Mouse (Mus musculus) heart, embryonic 10.5 days (tissue): Measurements from ENCODE around the gene Pls3. TPM values are rescaled to one million over a fixed set of nuclear protein-coding genes. Genes with fewer than 3 reads are reported as not detected.
A peak's percentile ranks its signal among the peaks of the same experiment; 100 is the strongest.
"Not testable (repeated sequence)": the region's sequence is repeated elsewhere in the genome, so short reads cannot be mapped to it uniquely, and the experiment has no call there.

Experiments used
- DNase-seq: peaks from one replicate; pipeline ENCODE4 v3.0.0-alpha.2; 2017; ENCODE audit warnings: low spot score
- H3K27ac ChIP-seq: fragments of 300-500 bp; sonication (generic); 2 replicates; pipeline ENCODE4 v1.5.1; 2016; ENCODE audit warnings: mild to moderate bottlenecking
- H3K27me3 ChIP-seq: fragments of 300-500 bp; sonication (generic); 2 replicates; pipeline ENCODE4 v1.6.1; 2016; ENCODE audit warnings: mild to moderate bottlenecking; ENCODE audit not compliant: poor library complexity, insufficient read depth, severe bottlenecking
- H3K36me3 ChIP-seq: fragments of 300-500 bp; sonication (generic); 2 replicates; pipeline ENCODE4 v1.6.1; 2016; ENCODE audit warnings: mild to moderate bottlenecking, moderate library complexity
- H3K4me1 ChIP-seq: fragments of 300-500 bp; sonication (generic); 2 replicates; pipeline ENCODE4 v1.6.1; 2016; ENCODE audit warnings: mild to moderate bottlenecking
- H3K4me3 ChIP-seq: fragments of 300-500 bp; sonication (generic); 2 replicates; pipeline ENCODE4 v1.5.1; 2016; ENCODE audit warnings: mild to moderate bottlenecking, moderate library complexity
- H3K9me3 ChIP-seq: fragments of 300-500 bp; sonication (generic); 2 replicates; pipeline ENCODE4 v1.6.1; 2016; ENCODE audit warnings: mild to moderate bottlenecking, moderate library complexity
- WGBS: fragments of 180-500 bp; shearing (Covaris S2); methylation state at CpG from one replicate; pipeline ENCODE4 v1.1.7; 2016; 5-methylcytosine and 5-hydroxymethylcytosine counted together
- polyA plus RNA-seq: library from polyadenylated mRNA; unstranded; fragments of >200 nt; fragmentation: Nextera tagmentation; extraction: Ambion mirVana; gene quantifications from 2 replicates; pipeline ENCODE4 v1.2.1, GENCODE M21; 2016

The Pls3 gene
- polyA plus RNA-seq, 1 experiment from 2014 or later: 113 TPM

DNA sequence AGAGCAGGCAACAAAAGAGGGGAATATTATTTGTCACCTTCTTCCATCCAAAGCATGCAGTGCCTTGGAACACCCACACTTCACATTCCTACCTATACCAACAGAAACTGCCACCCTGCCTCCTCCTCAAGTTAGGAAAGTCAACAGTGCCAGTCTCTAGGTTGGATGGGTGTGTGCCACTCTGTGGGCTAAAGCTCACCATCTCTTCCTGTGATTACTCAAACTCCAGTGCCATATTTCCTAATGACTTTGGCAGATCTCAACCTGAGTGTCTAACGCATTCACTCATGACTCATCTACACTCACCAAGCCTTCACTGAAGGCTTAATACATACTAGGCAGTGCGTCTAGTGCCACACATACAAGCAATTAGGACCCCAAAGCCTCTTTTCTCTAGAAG is 40.7 kb downstream of the Pls3 start:
- no peaks in the 10 kb centered on the region for H3K9me3 ChIP-seq
- H3K4me1 ChIP-seq: no peaks in the 10 kb centered on the region
- no peak for DNase-seq
- no peaks in the 10 kb centered on the region for H3K36me3 ChIP-seq
- 86% methylated on average over 2 of the region's 2 CpGs for WGBS
- no peaks in the 10 kb centered on the region for H3K27me3 ChIP-seq
- H3K27ac ChIP-seq: no peak overlapping the region
- H3K4me3 ChIP-seq: no peak overlapping the region

DNA sequence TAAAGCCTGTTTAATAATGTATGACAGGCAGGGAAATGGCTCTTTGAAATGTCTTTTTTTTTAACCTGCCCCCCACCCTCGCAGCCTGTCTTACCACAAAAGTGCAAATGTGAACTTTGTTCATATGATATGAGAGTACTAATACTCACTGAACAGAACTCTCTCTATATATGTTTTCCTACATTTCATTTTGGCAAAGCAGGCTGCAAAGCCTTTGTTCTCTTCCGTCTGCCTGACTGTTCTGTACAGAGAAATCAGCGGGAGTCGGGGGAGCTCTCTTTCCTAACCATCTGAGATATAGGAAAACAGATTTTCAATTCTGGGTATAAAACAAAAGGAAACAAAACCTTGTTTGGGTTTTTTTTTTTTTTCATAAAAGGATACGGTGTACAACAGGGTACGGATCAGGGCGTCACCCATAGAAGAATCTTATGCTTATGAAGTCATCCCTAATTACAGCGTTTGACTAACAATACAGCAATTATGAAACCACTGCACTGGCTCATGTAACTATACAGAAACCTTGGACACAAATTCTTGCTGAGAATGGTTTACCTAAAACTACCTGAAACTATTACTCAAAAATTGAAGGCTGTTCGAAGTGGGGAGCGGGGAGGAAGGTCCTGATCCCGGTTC is 41.9 kb downstream of the Pls3 start:
- Histone ChIP-seq H3K27ac (no peak overlapping the region), H3K27me3 (no peaks in the 10 kb centered on the region), H3K9me3 (no peaks in the 10 kb centered on the region), H3K36me3 (no peaks in the 10 kb centered on the region), H3K4me3 (no peak overlapping the region), H3K4me1 (no peaks in the 10 kb centered on the region)
- 78% methylated on average over 11 of the region's 11 CpGs for WGBS
- DNase-seq: no peak

DNA sequence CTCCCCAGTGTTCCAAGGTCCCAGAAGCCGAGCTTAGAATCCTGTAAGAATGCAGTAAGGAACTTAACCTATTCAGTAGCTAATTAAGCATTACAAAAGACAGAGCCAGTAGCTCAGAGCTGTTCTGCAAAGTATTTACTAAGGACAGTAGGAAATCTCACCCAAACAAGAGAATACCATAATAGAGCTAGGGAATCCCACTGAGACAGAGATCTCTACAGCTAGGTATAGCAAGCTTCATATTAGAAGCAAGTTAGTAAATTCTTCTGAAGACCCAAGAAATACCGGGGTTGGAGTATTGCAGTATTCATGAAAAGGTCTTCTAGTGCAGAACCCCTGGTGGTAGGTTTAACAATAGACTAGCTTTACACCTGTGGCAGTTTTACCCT is 45.1 kb downstream of the Pls3 start:
- Histone ChIP-seq H3K27me3 (no peaks in the 10 kb centered on the region), H3K4me3 (no peak overlapping the region), H3K27ac (no peak overlapping the region), H3K36me3 (0 out of 2 replicates have a peak, but pooled peaks cover under 1% of the 10 kb centered on the region), H3K9me3 (no peaks in the 10 kb centered on the region), H3K4me1 (no peaks in the 10 kb centered on the region)
- 47% methylated on average over 2 of the region's 2 CpGs for WGBS
- DNase-seq: no peak

DNA sequence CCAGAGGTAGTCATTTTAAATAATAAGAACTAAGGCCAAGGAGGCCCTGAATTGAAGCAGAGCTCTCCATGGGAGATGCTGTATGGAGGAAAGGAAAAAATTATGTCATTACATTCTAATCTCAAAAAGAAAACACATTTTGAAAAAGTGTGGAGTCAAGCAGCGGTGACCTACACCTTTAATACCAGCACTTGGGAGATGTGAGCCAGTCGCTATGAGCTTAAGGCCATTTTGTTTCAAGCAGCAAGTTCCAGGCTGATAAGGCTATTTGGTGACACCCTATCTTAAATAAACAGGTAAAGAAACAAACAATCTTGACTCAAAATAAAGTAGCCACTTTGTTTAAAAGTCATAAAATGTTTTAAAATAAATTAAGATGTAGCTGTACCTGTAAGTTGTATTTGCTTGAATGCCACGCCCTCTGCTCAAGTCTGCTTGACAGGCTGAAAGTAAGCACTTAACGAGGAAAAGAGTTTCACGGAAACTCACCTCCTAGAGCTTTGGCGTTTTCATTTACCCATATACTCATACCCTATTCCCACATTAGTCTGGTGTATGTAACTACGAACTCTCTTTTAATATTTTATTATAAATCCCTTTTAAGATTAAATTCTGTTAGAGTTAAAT is 45.6 kb downstream of the Pls3 start:
- Histone ChIP-seq H3K9me3 (no peaks in the 10 kb centered on the region), H3K27me3 (no peaks in the 10 kb centered on the region), H3K4me1 (no peaks in the 10 kb centered on the region), H3K4me3 (no peak overlapping the region), H3K36me3 (0 out of 2 replicates have a peak, but pooled peaks cover 4% of the 10 kb centered on the region), H3K27ac (no peak overlapping the region)
- no peak for DNase-seq
- WGBS: 54% methylated on average over 7 of the region's 7 CpGs

DNA sequence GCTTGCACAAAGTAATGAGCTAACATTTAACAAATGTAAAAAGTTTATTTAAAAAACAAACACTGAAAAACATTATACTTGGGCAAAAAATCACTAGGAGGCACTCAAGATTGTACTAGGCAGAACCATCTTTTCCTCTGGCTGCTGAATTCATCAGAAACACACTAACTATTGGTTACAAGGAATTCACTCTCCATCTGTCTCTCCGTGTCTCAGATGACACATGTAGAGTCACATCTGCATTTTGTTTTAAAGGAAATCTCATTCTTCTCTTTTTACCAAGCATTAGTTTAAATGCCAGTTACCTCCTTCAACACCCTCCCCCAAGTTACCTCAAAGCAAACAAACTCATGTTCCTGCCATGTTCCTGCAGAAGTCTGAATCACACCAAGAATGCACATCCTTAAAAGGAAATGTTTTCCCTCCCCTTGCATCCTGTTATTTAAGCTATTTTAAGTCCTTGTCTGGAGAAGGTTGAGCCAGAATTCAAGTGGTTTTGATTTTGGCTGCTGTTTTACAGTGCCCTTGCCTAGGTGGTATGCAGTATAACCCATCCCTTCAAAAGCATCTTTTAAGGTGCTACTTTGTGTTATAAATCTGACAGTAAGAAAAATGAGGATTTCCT is 56.2 kb downstream of the Pls3 start:
- WGBS: 30% methylated on average over 1 of the region's 1 CpGs
- H3K27ac ChIP-seq: no peak overlapping the region; the same call in 1 of the 2 replicates
- H3K4me3 ChIP-seq: no peak overlapping the region
- no peaks in the 10 kb centered on the region for H3K27me3 ChIP-seq
- DNase-seq: no peak
- no peaks in the 10 kb centered on the region for H3K4me1 ChIP-seq
- H3K36me3 ChIP-seq: no peaks in the 10 kb centered on the region
- no peaks in the 10 kb centered on the region for H3K9me3 ChIP-seq

DNA sequence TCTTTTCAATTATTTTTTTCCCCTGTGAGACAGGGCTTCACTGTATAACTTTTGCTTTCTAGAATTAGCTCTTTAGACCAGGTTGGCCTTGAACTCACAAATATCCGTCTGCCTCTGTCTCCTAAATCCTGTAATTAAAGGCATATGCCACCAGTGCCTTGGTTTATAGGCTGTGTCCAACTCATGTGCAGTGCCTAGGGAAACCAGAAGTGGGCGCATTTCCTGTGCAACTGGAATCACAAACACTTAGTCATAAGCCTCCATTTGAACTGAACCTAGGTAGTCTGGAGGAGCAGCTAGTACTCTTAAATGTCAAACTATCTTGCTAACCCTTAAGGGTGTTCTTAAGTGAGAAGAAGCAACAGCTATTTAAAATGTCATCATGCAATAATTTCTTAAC is 60.0 kb downstream of the Pls3 start:
- no peak overlapping the region for H3K4me3 ChIP-seq
- H3K36me3 ChIP-seq: no peaks in the 10 kb centered on the region
- no peaks in the 10 kb centered on the region for H3K9me3 ChIP-seq
- no peaks in the 10 kb centered on the region for H3K27me3 ChIP-seq
- no peak for DNase-seq
- 76% methylated on average over 2 of the region's 2 CpGs for WGBS
- H3K4me1 ChIP-seq: no peaks in the 10 kb centered on the region
- H3K27ac ChIP-seq: no peak overlapping the region

DNA sequence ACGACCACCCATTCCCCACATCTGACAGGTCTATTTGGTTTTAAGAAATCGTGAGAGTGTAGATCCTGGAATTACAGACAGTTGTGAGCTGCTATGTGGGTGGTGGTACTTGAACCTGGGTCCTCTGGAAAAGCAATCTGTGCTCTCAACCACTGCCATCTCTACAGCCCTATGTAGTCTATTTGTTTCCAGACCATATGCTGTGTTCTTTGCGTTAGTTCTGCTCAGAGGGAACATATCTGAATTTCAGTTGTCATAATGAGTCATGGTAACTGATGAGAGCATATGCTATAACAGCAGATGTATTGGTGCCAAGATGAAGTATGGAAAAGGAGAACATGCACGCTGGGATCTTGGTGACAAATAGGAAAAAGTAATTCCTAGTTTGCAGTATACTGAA is 60.9 kb downstream of the Pls3 start:
- H3K4me1 ChIP-seq: no peaks in the 10 kb centered on the region
- no peaks in the 10 kb centered on the region for H3K36me3 ChIP-seq
- DNase-seq: no peak
- 84% methylated on average over 4 of the region's 4 CpGs for WGBS
- no peak overlapping the region for H3K4me3 ChIP-seq
- no peak overlapping the region for H3K27ac ChIP-seq
- H3K9me3 ChIP-seq: no peaks in the 10 kb centered on the region
- no peaks in the 10 kb centered on the region for H3K27me3 ChIP-seq

DNA sequence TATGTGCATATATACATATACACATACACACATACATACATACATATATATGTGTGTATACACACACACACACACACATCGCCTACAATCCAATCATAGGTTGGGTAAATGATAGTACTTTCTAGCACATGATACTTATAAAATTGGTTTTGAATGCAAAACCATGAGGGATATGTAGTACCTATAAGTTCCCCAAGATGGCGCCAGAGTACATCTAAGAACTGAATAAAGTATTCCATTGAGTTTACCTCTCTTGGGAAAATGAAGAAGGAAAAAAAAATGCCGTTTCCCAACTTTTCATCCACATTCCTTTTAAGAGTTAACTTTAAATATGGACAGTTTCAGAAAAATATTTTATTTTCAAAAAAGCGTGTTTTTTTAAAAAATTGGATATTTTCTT is 78.4 kb downstream of the Pls3 start:
- Histone ChIP-seq H3K9me3 (0 out of 2 replicates have a peak, but pooled peaks cover 3% of the 10 kb centered on the region), H3K4me1 (no peaks in the 10 kb centered on the region), H3K27ac (no peak overlapping the region), H3K27me3 (no peaks in the 10 kb centered on the region), H3K4me3 (no peak overlapping the region), H3K36me3 (peaks cover 37% of the 10 kb centered on the region)
- no peak for DNase-seq
- WGBS: 36% methylated on average over 4 of the region's 4 CpGs

DNA sequence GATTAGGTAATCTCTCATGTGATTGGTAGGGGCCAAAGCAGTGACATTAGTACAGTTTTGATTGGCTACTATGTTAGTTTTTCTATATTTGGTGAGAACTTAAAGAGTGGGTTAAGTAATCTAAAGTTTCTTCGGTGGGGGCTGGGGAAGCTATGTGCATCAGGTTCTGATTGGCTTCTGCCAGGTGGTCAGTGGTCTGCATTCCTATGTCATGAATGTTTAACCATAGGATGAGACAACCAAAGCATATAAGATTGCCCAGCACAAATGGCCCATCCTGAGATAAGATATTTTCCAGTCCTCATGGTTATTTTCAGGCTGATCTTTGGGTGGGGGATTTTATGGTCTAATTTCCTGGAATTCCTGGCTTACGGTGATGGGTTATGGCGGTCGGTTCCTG is 95.2 kb downstream of the Pls3 start:
- Histone ChIP-seq H3K4me3 (no peak overlapping the region), H3K9me3 (no peaks in the 10 kb centered on the region), H3K27me3 (no peaks in the 10 kb centered on the region), H3K27ac (no peak overlapping the region), H3K4me1 (no peaks in the 10 kb centered on the region), H3K36me3 (no peaks in the 10 kb centered on the region)
- DNase-seq: no peak
- 79% methylated on average over 4 of the region's 4 CpGs for WGBS

DNA sequence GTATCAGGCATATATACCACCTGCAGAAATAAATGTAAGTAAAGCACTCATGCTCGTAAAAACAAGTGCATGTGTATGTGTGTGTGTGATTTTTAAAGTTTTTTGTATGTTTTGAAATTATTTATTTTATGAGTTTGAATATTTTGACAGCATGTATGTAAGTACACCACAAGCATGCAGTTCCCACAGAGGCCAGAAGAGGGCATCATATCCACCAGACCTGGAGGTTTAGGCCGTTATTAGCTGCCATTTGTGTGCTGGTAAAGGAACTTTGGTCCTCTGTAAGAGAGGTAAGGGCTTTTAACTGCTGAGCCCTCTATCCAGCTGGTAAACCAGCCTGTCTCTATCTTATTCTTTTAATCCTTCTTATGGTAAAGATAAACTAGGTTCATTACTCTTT is 97.5 kb downstream of the Pls3 start:
- H3K27ac ChIP-seq: no peak overlapping the region
- DNase-seq: no peak
- WGBS: 81% methylated on average over 2 of the region's 2 CpGs
- no peaks in the 10 kb centered on the region for H3K9me3 ChIP-seq
- H3K27me3 ChIP-seq: no peaks in the 10 kb centered on the region
- H3K4me3 ChIP-seq: no peak overlapping the region
- no peaks in the 10 kb centered on the region for H3K4me1 ChIP-seq
- H3K36me3 ChIP-seq: no peaks in the 10 kb centered on the region

DNA sequence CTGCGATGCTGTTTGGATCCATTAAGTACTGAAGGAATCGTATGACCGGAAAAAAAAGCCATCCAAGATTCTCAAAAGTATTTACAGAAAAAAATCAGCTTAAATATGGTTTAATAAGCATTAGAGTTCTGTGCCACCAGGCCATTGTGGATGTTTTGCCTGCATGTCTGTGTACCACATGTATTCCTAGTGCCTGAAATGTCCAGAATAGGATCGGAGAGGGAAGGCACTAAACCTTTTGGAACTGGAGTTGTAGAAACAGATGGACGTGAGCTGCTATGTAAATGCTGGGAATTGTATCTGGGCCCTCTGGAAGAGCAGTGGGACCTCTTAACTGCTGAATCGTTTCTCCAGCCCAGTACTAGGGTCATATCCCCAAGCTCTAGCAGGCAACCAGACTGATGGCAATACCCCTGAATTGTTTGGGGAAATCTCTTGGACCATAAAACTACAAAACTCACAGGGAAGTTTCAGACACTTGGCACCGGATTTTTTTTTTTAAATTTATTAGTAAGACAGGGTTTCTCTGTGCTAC is 110.1 kb downstream of the Pls3 start:
- no peaks in the 10 kb centered on the region for H3K36me3 ChIP-seq
- no peaks in the 10 kb centered on the region for H3K27me3 ChIP-seq
- H3K27ac ChIP-seq: peak overlapping the region; percentile 85; the same call in 1 of the 2 replicates
- H3K9me3 ChIP-seq: no peaks in the 10 kb centered on the region
- H3K4me1 ChIP-seq: no peaks in the 10 kb centered on the region
- H3K4me3 ChIP-seq: peak overlapping the region; percentile 63
- no peak for DNase-seq
- WGBS: 31% methylated on average over 7 of the region's 7 CpGs

DNA sequence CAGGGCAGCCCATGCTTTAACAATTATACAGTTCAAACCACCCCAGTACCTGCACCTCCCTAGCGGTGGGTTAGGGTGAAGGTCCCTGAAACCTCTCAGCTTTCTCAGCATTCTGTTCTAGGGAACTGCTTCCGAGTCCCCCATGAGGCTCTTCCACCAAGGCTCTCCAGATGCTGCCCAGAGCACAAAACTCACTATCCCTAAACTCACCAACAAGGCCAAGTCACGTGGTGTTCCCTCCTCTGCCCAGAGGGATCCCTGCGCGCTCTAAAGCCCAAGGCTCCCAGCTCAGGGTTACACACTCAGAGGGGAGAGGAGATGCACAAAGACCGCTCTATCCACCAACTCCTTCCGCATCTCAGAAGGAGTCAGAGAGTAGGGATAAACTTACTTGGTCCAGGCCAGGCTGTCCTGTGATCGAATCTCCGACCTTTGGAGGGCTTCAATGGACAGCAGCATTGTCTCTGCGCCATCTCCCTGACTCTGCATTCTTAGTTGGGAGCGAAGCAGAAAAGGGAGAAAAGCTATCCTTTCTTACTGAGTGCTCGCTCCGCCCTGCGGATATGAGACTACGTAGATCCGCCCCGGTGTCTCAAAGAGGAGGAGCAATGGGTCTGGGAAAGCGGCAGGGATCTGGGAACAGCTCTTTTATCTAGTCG is 110.7 kb downstream of the Pls3 start:
- no peaks in the 10 kb centered on the region for H3K4me1 ChIP-seq
- H3K9me3 ChIP-seq: no peaks in the 10 kb centered on the region
- peak; percentile 78 for DNase-seq
- peak overlapping the region; percentile 63 for H3K4me3 ChIP-seq
- peaks cover 2% of the 10 kb centered on the region; the same call in 1 of the 2 replicates for H3K36me3 ChIP-seq
- WGBS: 9% methylated on average over 19 of the region's 19 CpGs
- peak overlapping the region; percentile 85 for H3K27ac ChIP-seq
- no peaks in the 10 kb centered on the region for H3K27me3 ChIP-seq

DNA sequence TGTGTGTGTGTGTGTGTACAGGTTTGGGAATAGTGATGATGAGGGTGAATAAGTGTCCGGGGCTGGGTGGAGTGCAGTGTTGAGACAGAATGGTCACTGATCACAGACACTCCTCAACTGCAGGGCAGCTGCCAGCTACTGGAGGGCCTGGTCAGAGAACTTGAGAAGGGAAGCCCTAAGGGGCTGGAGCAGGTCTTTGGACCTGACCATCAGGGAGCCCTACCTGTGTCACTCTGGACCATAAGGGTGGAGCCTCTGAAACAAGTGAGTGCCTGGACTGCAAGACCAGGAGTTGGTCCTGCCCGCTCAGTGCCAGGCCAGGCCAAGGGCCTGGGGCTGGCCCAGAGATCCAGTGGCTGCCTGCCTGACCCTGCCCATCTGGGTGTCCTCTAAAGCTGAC is 115.5 kb downstream of the Pls3 start:
- H3K4me3 ChIP-seq, H3K27me3 ChIP-seq, H3K9me3 ChIP-seq, H3K4me1 ChIP-seq, H3K27ac ChIP-seq, DNase-seq, H3K36me3 ChIP-seq: not testable (repeated sequence)
- WGBS: 84% methylated on average over 2 of the region's 2 CpGs
